In the genomic region with DNA sequence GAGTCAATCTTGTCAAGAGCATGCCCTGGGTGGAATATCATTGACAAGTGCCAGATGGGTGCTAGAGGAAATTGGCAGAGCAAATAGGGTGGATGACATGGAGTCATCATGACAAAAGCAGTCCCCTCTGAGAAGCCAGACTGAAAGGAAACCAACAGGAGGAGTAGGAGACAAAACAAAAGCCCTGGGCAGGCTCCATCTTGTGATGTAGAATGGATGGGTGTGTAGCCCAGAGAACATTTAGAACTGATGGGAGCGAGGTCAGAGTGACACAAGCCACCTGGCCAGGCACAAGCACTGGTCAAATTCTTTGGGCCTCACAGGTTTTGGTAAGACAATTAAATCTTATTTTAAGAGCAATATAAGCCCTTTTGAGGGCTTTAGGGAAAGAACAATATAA, we compare ENCODE assay signal across 16 mouse cellular contexts.
DNase-seq lines count a peak whose midpoint lies in the region; ATAC-seq lines count a peak whose summit lies in the region.
"Had no signal": no experiment of that assay in that cellular context is flagged by ENCODE, and none has a peak within 500 bp of the region (broad histone marks: within the 10 kb centered on the region; RNA-seq: fewer than 3 reads in every experiment).

No protein-coding gene starts in this region.

- 74% methylated on average over 1 of the region's 1 CpGs for WGBS in heart, embryonic 12.5 days

- no peak for ATAC-seq in heart, embryonic 12.5 days (ENCODE audit: insufficient number of reproducible peaks, low FRiP score)
- ATAC-seq: activated CD4-positive, CD25-positive, alpha-beta regulatory T cell, adult 4 months had no signal

- no peaks in the 10 kb centered on the region for H3K9me3 ChIP-seq in heart, embryonic 12.5 days (replicated peaks)
- H3K9me3 ChIP-seq: embryonic facial prominence, embryonic 10.5 days; hindbrain, embryonic 15.5 days had no signal

- H3K27ac ChIP-seq in heart, embryonic 12.5 days (ENCODE audit: poor library complexity, severe bottlenecking): no peak overlapping the region
- H3K27ac ChIP-seq: embryonic facial prominence, embryonic 10.5 days; hindbrain, embryonic 15.5 days had no signal

- no peak overlapping the region for H3K4me3 ChIP-seq in heart, embryonic 12.5 days
- H3K4me3 ChIP-seq: embryonic facial prominence, embryonic 10.5 days; hindbrain, embryonic 15.5 days had no signal

- H3K9ac ChIP-seq in heart, embryonic 12.5 days: no peak overlapping the region
- H3K9ac ChIP-seq: forebrain, postnatal 0 days; hindbrain, embryonic 15.5 days had no signal

- H3K27me3 ChIP-seq in heart, embryonic 12.5 days (replicated peaks): no peaks in the 10 kb centered on the region
- H3K27me3 ChIP-seq: hindbrain, embryonic 15.5 days had no signal

- no peaks in the 10 kb centered on the region for H3K4me1 ChIP-seq in heart, embryonic 12.5 days (replicated peaks)
- H3K4me1 ChIP-seq: embryonic facial prominence, embryonic 10.5 days had no signal

- peak; percentile 1 to 3 for DNase-seq in cerebellum, postnatal 14 days
- DNase-seq in cerebellum, adult 8-10 months: no peak
- peak; percentile 6 to 12 for DNase-seq in heart, adult 18-20 months
- DNase-seq in lung, adult 18-20 months: peak; percentile 4 to 30
- no peak for DNase-seq in lung, postnatal 4 days
- peak; percentile 11 for DNase-seq in lung, postnatal 14 days
- DNase-seq in adrenal gland, postnatal 14 days: no peak
- DNase-seq: adrenal gland, postnatal 36 days; cerebellum, adult 2 months; gastrocnemius, postnatal 14 days had no signal

- no peak overlapping the region for H3K4me2 ChIP-seq in heart, embryonic 12.5 days
- H3K4me2 ChIP-seq: heart, embryonic 11.5 days; hindbrain, embryonic 15.5 days had no signal

- H3K36me3 ChIP-seq in heart, embryonic 12.5 days: no peaks in the 10 kb centered on the region
- H3K36me3 ChIP-seq: embryonic facial prominence, embryonic 10.5 days; hindbrain, embryonic 15.5 days had no signal

Comparison
In these comparisons a context has a peak if more than half of its experiments do, and no peak if none do; other contexts are left out.
1. DNase-seq: peak in cerebellum, postnatal 14 days (2 of 2), heart, adult 18-20 months (2 of 2), lung, adult 18-20 months (2 of 2) and lung, postnatal 14 days (single experiment); none in cerebellum, adult 8-10 months (single experiment), lung, postnatal 4 days (0 of 2) and adrenal gland, postnatal 14 days (single experiment).